Mouse (Mus musculus) liver, adult 2 months (tissue): ENCODE data around the gene Fam107b.

Experiments
- CTCF ChIP-seq: fragments of 200-500 bp; IDR thresholded peaks from 2 replicates; pipeline ENCODE4 v1.5.1; 2011; ENCODE audit warnings: low read depth, low read length, control low read depth
- POLR2A ChIP-seq: fragments of 200-500 bp; IDR thresholded peaks from 2 replicates; pipeline ENCODE4 v1.6.1; 2011; ENCODE audit warnings: low read length, control low read depth; ENCODE audit not compliant: insufficient read depth; ENCODE audit errors: extremely low read depth

GRCm38 (mm10) chr2:3657376-3657775 is 87.1 kb downstream of the Fam107b start:
- TF ChIP-seq CTCF (no peak), POLR2A (no peak)
